9 mouse cellular contexts compared by ENCODE assay signal in genomic region chr16:29837025-29837629, GRCm38 (mm10).
DNase-seq lines count a peak whose midpoint lies in the region; ATAC-seq lines count a peak whose summit lies in the region.
"Had no signal": no experiment of that assay in that cellular context is flagged by ENCODE, and none has a peak within 500 bp of the region (broad histone marks: within the 10 kb centered on the region; RNA-seq: fewer than 3 reads in every experiment).

No protein-coding gene starts in this region.

- ATAC-seq in embryonic facial prominence, embryonic 14.5 days (ENCODE audit: low read depth), result no peak; the same call in 1 of the 2 replicates
- no peak for ATAC-seq in intestine, embryonic 16.5 days
- ATAC-seq: Patski had no signal

- H3K9ac ChIP-seq in embryonic facial prominence, embryonic 14.5 days (ENCODE audit: low read depth, low read length), result no peak overlapping the region
- H3K9ac ChIP-seq in intestine, embryonic 16.5 days (ENCODE audit: low read depth, low read length), result 0 out of 2 replicates have a peak overlapping the region, but pooled peaks have one; percentile 34

- peak; percentile 44 to 47 for DNase-seq in layer of hippocampus, postnatal 10 days (ENCODE audit: low spot score in 2 of 2)
- no peak for DNase-seq in layer of hippocampus, adult 11-12 months (ENCODE audit: low spot score)
- peak; percentile 53 for DNase-seq in embryonic facial prominence, embryonic 14.5 days (ENCODE audit: low spot score)
- DNase-seq in right cerebral cortex, postnatal 10 days (ENCODE audit: low spot score in 2 of 2), result peak; percentile 51 to 53
- DNase-seq in cerebellum, adult 8-10 months, result no peak
- no peak for DNase-seq in lung, postnatal 25 days (ENCODE audit: low spot score)
- DNase-seq in spleen, postnatal 14 days (ENCODE audit: low spot score in 2 of 2), result no peak

- H3K27me3 ChIP-seq in embryonic facial prominence, embryonic 14.5 days (replicated peaks; ENCODE audit: control insufficient read depth, insufficient read depth, low read length), result no peaks in the 10 kb centered on the region; the same call in 1 of the 2 replicates
- no peaks in the 10 kb centered on the region for H3K27me3 ChIP-seq in intestine, embryonic 16.5 days (replicated peaks; ENCODE audit: control insufficient read depth, insufficient read depth, low read length)
- H3K27me3 ChIP-seq: Patski had no signal

- H3K4me3 ChIP-seq in embryonic facial prominence, embryonic 14.5 days (ENCODE audit: low read depth, low read length), result no peak overlapping the region
- H3K4me3 ChIP-seq in intestine, embryonic 16.5 days (ENCODE audit: low read length), result no peak overlapping the region

- peak overlapping the region; percentile 47 for H3K4me2 ChIP-seq in embryonic facial prominence, embryonic 14.5 days (ENCODE audit: low read depth, low read length)
- H3K4me2 ChIP-seq in intestine, embryonic 16.5 days (ENCODE audit: low read depth, low read length), result peak overlapping the region; percentile 15; the same call in 1 of the 2 replicates

- 7% methylated on average over 14 of the region's 14 CpGs for WGBS in embryonic facial prominence, embryonic 14.5 days
- 34% methylated on average over 14 of the region's 14 CpGs for WGBS in intestine, embryonic 16.5 days

- peaks cover 29% of the 10 kb centered on the region for H3K4me1 ChIP-seq in embryonic facial prominence, embryonic 14.5 days (ENCODE audit: control insufficient read depth, insufficient read depth, low read length)
- H3K4me1 ChIP-seq in intestine, embryonic 16.5 days (ENCODE audit: control insufficient read depth, insufficient read depth, low read length), result peaks cover 20% of the 10 kb centered on the region

- no peaks in the 10 kb centered on the region for H3K9me3 ChIP-seq in embryonic facial prominence, embryonic 14.5 days (ENCODE audit: control insufficient read depth, low read length)
- no peaks in the 10 kb centered on the region for H3K9me3 ChIP-seq in intestine, embryonic 16.5 days (ENCODE audit: control insufficient read depth, low read length)

- H3K36me3 ChIP-seq in embryonic facial prominence, embryonic 14.5 days (ENCODE audit: control insufficient read depth, insufficient read depth, low read length), result no peaks in the 10 kb centered on the region
- H3K36me3 ChIP-seq in intestine, embryonic 16.5 days (ENCODE audit: control insufficient read depth, insufficient read depth, low read length), result no peaks in the 10 kb centered on the region

- no peak overlapping the region for H3K27ac ChIP-seq in embryonic facial prominence, embryonic 14.5 days (replicated peaks; ENCODE audit: low read depth, low read length)
- no peak overlapping the region for H3K27ac ChIP-seq in intestine, embryonic 16.5 days (ENCODE audit: low read length)

Comparison
In these comparisons a context has a peak if more than half of its experiments do, and no peak if none do; other contexts are left out.
1. DNase-seq: peak in layer of hippocampus, postnatal 10 days (2 of 2), embryonic facial prominence, embryonic 14.5 days (single experiment) and right cerebral cortex, postnatal 10 days (2 of 2); none in layer of hippocampus, adult 11-12 months (single experiment), cerebellum, adult 8-10 months (single experiment), lung, postnatal 25 days (single experiment) and spleen, postnatal 14 days (0 of 2).